Mouse (Mus musculus): Measurements from ENCODE around the gene Plxna2. TPM values are rescaled to one million over a fixed set of nuclear protein-coding genes. Genes with fewer than 3 reads are reported as not detected.

Plxna2 gene
- polyA plus RNA-seq, 1 experiment from 2014 or later: 7.7 TPM

DNA sequence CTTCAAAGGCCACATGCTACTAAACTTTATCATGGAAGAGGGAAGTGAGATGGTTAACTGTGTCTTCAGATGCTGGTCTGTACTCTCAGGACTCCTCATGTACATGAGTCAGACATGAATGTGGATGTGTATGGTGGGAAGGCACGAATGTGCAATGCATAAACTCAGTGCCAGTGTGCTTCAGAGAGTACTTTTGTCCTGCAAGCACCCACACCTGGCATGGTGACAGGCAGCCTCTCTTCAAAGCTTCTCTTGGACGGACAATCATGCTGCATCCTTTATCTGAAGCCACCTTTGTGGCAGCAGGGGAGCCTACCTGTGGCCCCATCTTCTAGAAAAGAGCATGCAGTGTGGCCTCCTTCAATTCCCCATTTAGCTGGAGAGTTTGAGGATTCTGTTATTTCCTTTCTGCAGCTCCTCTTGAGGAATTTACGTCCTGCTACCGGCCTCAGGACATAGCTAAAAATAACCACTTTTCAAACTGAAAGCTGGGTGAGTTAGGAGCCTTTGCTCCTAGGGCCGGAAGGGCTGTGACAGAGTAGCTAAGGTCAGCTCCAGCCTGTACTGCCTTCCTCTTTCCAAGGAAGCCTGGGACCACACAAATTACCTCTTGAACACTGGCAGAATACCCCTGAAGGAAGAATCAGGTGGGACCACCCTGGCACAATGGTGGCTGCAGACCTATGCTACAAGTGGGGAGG, 23.7 kb downstream of the Plxna2 start:
- no peak overlapping the region for H3K4me3 ChIP-seq (ENCODE audit: low read depth, low read length)
- no peaks in the 10 kb centered on the region for H3K9me3 ChIP-seq (ENCODE audit: control insufficient read depth, low read depth, low read length)
- H3K27ac ChIP-seq (ENCODE audit: low read length): no peak overlapping the region
- no peak for ATAC-seq (ENCODE audit: insufficient number of reproducible peaks, insufficient read depth, low FRiP score, low read depth)
- H3K9ac ChIP-seq (replicated peaks; ENCODE audit: low read depth, low read length): no peak overlapping the region
- H3K4me2 ChIP-seq (replicated peaks; ENCODE audit: low read depth, low read length): no peak overlapping the region
- H3K36me3 ChIP-seq (ENCODE audit: control insufficient read depth, insufficient read depth, low read length): peaks cover 3% of the 10 kb centered on the region; the same call in 1 of the 2 replicates
- H3K27me3 ChIP-seq (ENCODE audit: control insufficient read depth, insufficient read depth, low read length): no peaks in the 10 kb centered on the region
- 42% methylated on average over 5 of the region's 5 CpGs for WGBS
- no peaks in the 10 kb centered on the region for H3K4me1 ChIP-seq (ENCODE audit: control insufficient read depth, insufficient read depth, low read length)

DNA sequence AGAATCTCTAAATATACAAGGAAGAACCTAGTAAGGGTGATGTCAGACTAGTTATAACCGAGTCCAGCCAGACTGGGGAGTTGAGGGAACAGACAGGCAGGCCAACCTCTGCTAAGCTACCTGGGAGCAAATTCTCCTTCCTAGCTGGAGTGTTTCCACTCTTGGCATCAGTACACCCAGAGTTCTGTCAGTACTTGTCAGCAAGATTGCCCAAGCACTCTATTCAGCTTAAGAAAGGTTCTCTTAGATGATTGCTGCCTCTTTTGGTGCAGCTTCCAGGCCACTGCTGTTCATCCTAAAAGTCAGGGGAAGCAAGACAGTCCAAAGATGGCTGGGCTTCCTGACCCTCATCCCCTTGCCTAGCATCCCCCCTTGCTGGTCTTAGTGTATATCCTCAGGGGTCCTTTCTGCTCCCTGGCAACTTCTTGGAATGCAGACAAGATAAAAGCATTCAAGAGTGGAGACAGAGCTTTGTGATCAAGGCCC, 24.3 kb downstream of the Plxna2 start:
- no peak overlapping the region for H3K27ac ChIP-seq (ENCODE audit: low read length)
- ATAC-seq (ENCODE audit: insufficient number of reproducible peaks, insufficient read depth, low FRiP score, low read depth): no peak
- no peak overlapping the region for H3K4me2 ChIP-seq (replicated peaks; ENCODE audit: low read depth, low read length)
- no peaks in the 10 kb centered on the region for H3K27me3 ChIP-seq (ENCODE audit: control insufficient read depth, insufficient read depth, low read length)
- 70% methylated on average over 1 of the region's 1 CpGs for WGBS
- no peaks in the 10 kb centered on the region for H3K9me3 ChIP-seq (ENCODE audit: control insufficient read depth, low read depth, low read length)
- H3K9ac ChIP-seq (replicated peaks; ENCODE audit: low read depth, low read length): no peak overlapping the region
- peaks cover 3% of the 10 kb centered on the region; the same call in 1 of the 2 replicates for H3K36me3 ChIP-seq (ENCODE audit: control insufficient read depth, insufficient read depth, low read length)
- no peaks in the 10 kb centered on the region for H3K4me1 ChIP-seq (ENCODE audit: control insufficient read depth, insufficient read depth, low read length)
- H3K4me3 ChIP-seq (ENCODE audit: low read depth, low read length): no peak overlapping the region

DNA sequence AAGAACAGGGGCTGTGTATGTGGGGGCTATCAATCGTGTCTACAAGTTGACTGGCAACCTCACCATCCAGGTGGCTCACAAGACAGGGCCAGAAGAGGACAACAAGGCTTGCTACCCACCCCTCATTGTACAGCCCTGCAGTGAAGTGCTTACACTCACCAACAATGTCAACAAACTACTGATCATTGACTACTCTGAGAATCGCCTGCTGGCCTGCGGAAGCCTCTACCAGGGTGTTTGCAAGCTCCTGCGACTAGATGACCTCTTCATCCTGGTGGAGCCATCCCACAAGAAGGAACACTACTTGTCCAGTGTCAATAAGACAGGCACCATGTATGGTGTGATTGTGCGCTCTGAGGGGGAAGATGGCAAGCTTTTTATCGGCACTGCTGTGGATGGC, 25.9 kb downstream of the Plxna2 start:
- no peaks in the 10 kb centered on the region for H3K27me3 ChIP-seq (ENCODE audit: control insufficient read depth, insufficient read depth, low read length)
- no peaks in the 10 kb centered on the region for H3K9me3 ChIP-seq (ENCODE audit: control insufficient read depth, low read depth, low read length)
- no peak overlapping the region for H3K4me3 ChIP-seq (ENCODE audit: low read depth, low read length)
- H3K27ac ChIP-seq (ENCODE audit: low read length): no peak overlapping the region
- H3K9ac ChIP-seq (replicated peaks; ENCODE audit: low read depth, low read length): no peak overlapping the region
- H3K4me2 ChIP-seq (replicated peaks; ENCODE audit: low read depth, low read length): no peak overlapping the region
- WGBS: 76% methylated on average over 6 of the region's 6 CpGs
- no peak for ATAC-seq (ENCODE audit: insufficient number of reproducible peaks, insufficient read depth, low FRiP score, low read depth)
- peaks cover 3% of the 10 kb centered on the region; the same call in 1 of the 2 replicates for H3K36me3 ChIP-seq (ENCODE audit: control insufficient read depth, insufficient read depth, low read length)
- H3K4me1 ChIP-seq (ENCODE audit: control insufficient read depth, insufficient read depth, low read length): no peaks in the 10 kb centered on the region

DNA sequence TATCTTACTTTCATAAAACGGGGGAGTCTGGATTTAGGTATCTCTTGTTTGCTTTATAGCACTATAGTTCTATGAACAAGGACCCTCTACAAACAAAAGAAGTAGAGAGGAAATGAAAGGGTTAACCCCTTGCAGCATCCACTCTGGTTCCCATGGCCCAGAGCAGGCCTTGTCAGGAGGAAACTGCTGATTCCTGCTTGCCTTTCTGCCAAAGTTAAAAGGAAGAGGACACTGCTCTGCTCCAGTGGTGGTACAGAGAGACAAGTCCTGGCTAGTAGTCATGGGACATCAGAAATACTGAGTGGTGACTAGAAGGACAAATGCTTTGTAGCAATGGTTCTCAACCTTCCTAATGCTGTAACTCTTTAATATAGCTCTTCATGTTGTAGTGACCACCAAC, 27.9 kb downstream of the Plxna2 start:
- Histone ChIP-seq H3K36me3 (ENCODE audit: control insufficient read depth, insufficient read depth, low read length) (peaks cover 3% of the 10 kb centered on the region; the same call in 1 of the 2 replicates), H3K4me2 (replicated peaks; ENCODE audit: low read depth, low read length) (no peak overlapping the region), H3K27me3 (ENCODE audit: control insufficient read depth, insufficient read depth, low read length) (no peaks in the 10 kb centered on the region), H3K4me1 (ENCODE audit: control insufficient read depth, insufficient read depth, low read length) (no peaks in the 10 kb centered on the region), H3K4me3 (ENCODE audit: low read depth, low read length) (no peak overlapping the region), H3K9ac (replicated peaks; ENCODE audit: low read depth, low read length) (no peak overlapping the region), H3K9me3 (ENCODE audit: control insufficient read depth, low read depth, low read length) (no peaks in the 10 kb centered on the region), H3K27ac (ENCODE audit: low read length) (no peak overlapping the region)
- WGBS: 67% methylated on average over 1 of the region's 1 CpGs
- ATAC-seq (ENCODE audit: insufficient number of reproducible peaks, insufficient read depth, low FRiP score, low read depth): no peak

DNA sequence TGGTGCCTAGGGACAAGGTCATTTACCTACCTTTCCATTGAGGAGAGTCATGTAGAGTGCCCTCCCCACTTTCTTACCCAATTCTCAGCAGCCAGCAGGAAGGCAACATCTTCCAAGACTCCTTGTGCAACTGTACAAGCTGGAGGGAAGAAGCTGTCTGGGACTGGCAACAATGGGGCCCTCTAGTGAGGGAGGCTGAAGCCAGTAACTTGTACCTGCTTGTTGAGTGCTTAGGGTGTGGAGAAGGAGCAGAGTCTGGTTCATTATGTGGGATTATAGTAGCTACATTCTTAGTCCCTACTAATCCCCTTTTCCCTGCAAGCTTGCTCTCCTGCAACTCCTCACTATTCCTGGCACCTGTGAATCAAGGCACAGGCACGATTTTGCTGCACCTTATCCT, 32.1 kb downstream of the Plxna2 start:
- Histone ChIP-seq H3K27ac (ENCODE audit: low read length) (no peak overlapping the region), H3K4me1 (ENCODE audit: control insufficient read depth, insufficient read depth, low read length) (no peaks in the 10 kb centered on the region), H3K4me2 (replicated peaks; ENCODE audit: low read depth, low read length) (no peak overlapping the region), H3K9ac (replicated peaks; ENCODE audit: low read depth, low read length) (no peak overlapping the region), H3K36me3 (ENCODE audit: control insufficient read depth, insufficient read depth, low read length) (no peaks in the 10 kb centered on the region), H3K9me3 (ENCODE audit: control insufficient read depth, low read depth, low read length) (no peaks in the 10 kb centered on the region), H3K27me3 (ENCODE audit: control insufficient read depth, insufficient read depth, low read length) (no peaks in the 10 kb centered on the region), H3K4me3 (ENCODE audit: low read depth, low read length) (no peak overlapping the region)
- WGBS: 60% methylated on average over 1 of the region's 1 CpGs
- no peak for ATAC-seq (ENCODE audit: insufficient number of reproducible peaks, insufficient read depth, low FRiP score, low read depth)

DNA sequence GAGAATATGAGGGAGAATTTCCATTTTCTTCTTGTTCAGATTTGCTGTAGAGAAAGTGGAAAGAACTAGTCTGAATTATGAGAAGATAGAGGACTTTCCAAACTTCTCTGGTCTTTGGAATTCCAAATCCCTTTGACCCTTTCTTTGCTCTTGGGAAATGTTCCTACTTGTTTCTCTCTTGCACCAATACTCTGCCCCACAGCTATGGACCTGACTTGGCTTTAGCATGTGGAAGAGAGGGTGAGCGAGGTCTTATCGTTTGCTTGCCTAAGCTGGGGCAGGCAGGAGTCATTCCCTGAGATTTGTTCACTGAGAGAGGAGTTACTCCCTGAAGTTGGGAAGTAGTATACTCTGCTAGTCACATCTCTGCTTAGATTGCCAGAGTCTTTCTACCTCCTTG, 32.5 kb downstream of the Plxna2 start:
- WGBS: 90% methylated on average over 2 of the region's 2 CpGs
- H3K4me1 ChIP-seq (ENCODE audit: control insufficient read depth, insufficient read depth, low read length): no peaks in the 10 kb centered on the region
- H3K36me3 ChIP-seq (ENCODE audit: control insufficient read depth, insufficient read depth, low read length): no peaks in the 10 kb centered on the region
- H3K4me2 ChIP-seq (replicated peaks; ENCODE audit: low read depth, low read length): no peak overlapping the region
- no peak overlapping the region for H3K4me3 ChIP-seq (ENCODE audit: low read depth, low read length)
- ATAC-seq (ENCODE audit: insufficient number of reproducible peaks, insufficient read depth, low FRiP score, low read depth): no peak
- no peak overlapping the region for H3K9ac ChIP-seq (replicated peaks; ENCODE audit: low read depth, low read length)
- no peaks in the 10 kb centered on the region for H3K9me3 ChIP-seq (ENCODE audit: control insufficient read depth, low read depth, low read length)
- H3K27me3 ChIP-seq (ENCODE audit: control insufficient read depth, insufficient read depth, low read length): no peaks in the 10 kb centered on the region
- H3K27ac ChIP-seq (ENCODE audit: low read length): no peak overlapping the region

DNA sequence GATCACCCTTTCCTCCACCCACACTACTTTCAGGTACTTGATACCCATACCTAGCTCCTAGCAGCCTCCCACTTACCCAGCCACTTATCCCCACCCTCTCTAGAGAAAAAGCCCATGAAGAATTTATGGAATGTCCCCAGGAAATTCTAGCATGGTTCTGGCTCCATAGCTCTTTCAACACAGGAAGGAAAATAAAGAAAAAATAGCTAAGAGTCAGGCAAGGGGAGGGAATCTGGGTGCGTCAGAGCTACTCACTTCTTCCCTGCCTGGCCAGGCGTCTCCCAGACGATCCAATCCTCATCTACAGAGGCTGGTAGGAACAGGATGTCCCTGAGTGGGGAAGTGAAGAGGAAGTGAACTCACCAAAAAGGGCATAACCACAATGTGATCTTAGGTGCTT, 34.0 kb downstream of the Plxna2 start:
- no peak overlapping the region for H3K9ac ChIP-seq (replicated peaks; ENCODE audit: low read depth, low read length)

DNA sequence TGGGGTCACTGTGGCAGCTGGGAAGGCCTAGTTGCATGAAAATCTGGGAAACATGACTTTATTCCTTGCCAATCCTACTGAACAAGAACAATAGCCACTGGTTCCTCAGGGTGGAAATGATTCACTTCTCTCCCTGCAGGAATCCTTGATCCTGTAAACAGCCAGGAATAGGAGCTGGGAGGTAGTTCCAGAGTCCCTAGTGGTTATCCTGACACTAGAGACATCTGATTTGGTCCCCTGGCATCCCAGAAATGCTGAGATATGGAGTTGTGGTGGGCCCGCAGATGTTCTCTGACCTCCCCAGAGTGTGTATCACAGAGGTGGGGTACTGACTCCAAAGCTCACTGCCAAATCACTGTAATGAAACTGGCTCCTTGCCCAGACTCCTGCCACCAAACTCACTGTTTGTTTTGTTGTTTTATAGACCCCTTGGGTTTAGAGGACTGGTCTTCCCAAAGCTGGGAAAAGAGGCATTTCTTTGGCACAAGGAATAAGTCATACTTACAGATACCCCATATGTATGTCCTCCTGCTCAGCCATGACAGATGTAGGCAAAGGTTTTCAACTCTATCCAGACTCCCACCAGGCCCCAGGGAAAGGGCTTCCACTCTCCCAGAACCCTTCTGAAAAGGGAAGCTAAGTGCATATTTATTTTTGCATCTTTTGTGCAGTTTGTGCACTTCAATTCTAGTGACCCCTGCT, 40.6 kb downstream of the Plxna2 start:
- 79% methylated on average over 1 of the region's 1 CpGs for WGBS
- Histone ChIP-seq H3K27ac (ENCODE audit: low read length) (no peak overlapping the region), H3K9me3 (ENCODE audit: control insufficient read depth, low read depth, low read length) (no peaks in the 10 kb centered on the region), H3K9ac (replicated peaks; ENCODE audit: low read depth, low read length) (no peak overlapping the region), H3K4me3 (ENCODE audit: low read depth, low read length) (no peak overlapping the region), H3K4me1 (ENCODE audit: control insufficient read depth, insufficient read depth, low read length) (no peaks in the 10 kb centered on the region), H3K36me3 (ENCODE audit: control insufficient read depth, insufficient read depth, low read length) (no peaks in the 10 kb centered on the region), H3K27me3 (ENCODE audit: control insufficient read depth, insufficient read depth, low read length) (no peaks in the 10 kb centered on the region), H3K4me2 (replicated peaks; ENCODE audit: low read depth, low read length) (no peak overlapping the region)
- no peak for ATAC-seq (ENCODE audit: insufficient number of reproducible peaks, insufficient read depth, low FRiP score, low read depth)

More for the DNA sequence above, 34.0 kb downstream of the Plxna2 start:
- Histone ChIP-seq H3K4me2 (replicated peaks; ENCODE audit: low read depth, low read length) (no peak overlapping the region), H3K4me3 (ENCODE audit: low read depth, low read length) (no peak overlapping the region), H3K9me3 (ENCODE audit: control insufficient read depth, low read depth, low read length) (no peaks in the 10 kb centered on the region), H3K4me1 (ENCODE audit: control insufficient read depth, insufficient read depth, low read length) (no peaks in the 10 kb centered on the region), H3K27me3 (ENCODE audit: control insufficient read depth, insufficient read depth, low read length) (no peaks in the 10 kb centered on the region), H3K27ac (ENCODE audit: low read length) (no peak overlapping the region), H3K36me3 (ENCODE audit: control insufficient read depth, insufficient read depth, low read length) (no peaks in the 10 kb centered on the region)
- ATAC-seq (ENCODE audit: insufficient number of reproducible peaks, insufficient read depth, low FRiP score, low read depth): no peak
- WGBS: 58% methylated on average over 3 of the region's 3 CpGs
